Mouse (Mus musculus) thymus, postnatal 36 days (tissue): ENCODE results near the gene Itgad.

Source experiments
- DNase-seq, 2 experiments: peaks; one replicate each; pipeline ENCODE4 v3.0.0; 2022; ENCODE audit warnings: mixed read lengths in 2 of 2

Gene Itgad

DNA sequence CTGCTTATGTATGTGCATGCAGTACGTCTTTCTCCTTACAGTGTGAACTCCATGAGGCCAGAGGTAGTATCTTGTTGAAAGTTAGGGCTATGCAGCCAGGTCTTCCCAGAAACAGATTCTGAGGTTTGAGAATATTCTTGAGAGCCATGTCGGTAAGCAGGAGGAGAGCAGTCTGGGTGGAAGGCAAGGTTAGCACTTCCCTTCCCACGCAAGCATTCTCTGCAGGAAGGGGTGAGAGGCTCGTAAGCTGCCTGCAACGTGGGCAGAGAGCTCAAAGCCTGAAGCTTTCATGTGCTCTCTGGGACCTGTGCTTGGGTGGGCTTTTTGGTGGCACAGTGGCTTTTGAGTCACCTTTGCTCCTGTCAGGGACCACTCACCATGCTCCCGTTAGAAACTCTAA lies 26.4 kb downstream of the Itgad start:
- peak; percentile 45 to 57 for DNase-seq

DNA sequence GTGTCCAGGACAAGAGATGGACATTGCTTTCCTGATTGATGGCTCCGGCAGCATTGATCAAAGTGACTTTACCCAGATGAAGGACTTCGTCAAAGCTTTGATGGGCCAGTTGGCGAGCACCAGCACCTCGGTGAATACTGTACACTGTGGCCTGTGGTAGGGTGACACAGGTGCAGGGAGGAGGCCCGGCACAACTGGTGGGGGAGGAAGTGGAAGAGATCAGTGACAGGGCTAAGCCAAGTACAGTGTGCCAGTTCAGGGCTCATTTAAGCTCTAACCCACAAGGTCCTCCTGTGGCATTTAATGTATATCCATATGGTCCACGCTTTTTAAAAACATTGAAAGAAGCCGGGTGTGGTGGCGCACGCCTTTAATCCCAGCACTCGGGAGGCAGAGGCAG lies 27.5 kb downstream of the Itgad start:
- peak; percentile 63 to 72 for DNase-seq

- DNase-seq: no peak
Observed at GRCm38 (mm10) chr7:128201607-128202006, 47.4 kb downstream of the Itgad start.

GRCm38 (mm10) chr7:128203071-128203470 lies 48.9 kb downstream of the Itgad start:
- DNase-seq: no peak

DNA sequence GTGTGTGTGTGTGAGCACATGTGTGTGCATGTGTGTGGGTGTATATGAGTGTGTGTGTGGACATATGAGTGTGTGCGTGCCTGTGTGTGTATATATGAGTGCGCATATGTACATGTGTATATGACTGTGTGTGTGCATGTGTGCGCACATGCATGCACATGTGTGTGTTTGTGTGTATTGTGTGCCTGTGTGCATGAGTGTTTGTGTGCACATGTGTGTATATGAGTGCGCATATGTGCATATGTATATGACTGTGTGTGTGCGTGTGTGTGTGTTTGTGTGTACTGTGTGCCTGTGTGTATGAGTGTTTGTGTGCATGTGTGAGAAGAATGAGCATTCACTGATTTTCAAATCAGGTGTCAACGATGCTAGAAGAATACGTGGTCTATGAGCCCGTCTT lies 50.0 kb downstream of the Itgad start:
- DNase-seq: no peak

DNA sequence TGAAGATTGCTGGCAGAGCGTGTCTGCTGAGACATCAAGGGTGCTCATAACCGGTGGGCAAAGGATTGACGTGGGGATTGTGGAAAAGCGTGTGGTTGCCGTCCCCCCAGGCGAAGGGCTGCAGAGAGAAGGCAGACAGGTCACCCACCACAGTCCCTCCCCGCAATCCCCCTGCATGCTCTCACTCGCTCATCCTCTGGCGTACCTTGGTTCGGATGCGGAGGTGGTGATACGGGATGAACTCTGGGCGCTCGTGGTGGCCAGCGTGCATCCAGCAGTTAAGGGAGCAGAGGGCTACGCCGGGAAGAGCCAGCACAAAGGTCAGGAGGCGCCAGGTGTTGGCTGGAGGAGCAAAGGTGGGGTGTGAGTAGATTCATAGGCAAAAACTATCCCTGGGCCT lies 51.5 kb downstream of the Itgad start:
- no peak for DNase-seq

- DNase-seq: no peak
Observed at GRCm38 (mm10) chr7:128206152-128206551, 52.0 kb downstream of the Itgad start, which contains the start of gene Cox6a2. Cox6a2 (minus strand) TSS chr7:128206387.

DNA sequence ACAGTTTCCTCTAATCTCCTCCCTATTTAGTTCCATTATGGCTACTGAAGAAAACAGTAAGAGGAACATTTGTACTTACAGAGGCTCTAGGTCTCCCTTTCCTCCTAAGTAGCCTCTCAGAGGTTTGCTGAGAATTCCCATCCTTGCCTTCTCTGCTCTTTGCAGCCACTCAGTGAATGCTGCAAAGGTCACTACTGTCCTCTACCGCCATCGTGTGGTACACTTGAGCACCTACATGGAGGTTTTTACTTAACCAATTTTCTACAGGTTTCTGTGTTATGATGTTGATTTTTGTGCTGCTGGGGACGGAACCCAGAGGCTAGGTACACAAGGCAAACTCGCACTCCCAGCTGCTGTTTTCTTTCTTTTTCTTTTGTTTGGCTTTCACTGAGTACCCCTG lies 54.0 kb downstream of the Itgad start:
- DNase-seq: peak; percentile 34 to 44

DNA sequence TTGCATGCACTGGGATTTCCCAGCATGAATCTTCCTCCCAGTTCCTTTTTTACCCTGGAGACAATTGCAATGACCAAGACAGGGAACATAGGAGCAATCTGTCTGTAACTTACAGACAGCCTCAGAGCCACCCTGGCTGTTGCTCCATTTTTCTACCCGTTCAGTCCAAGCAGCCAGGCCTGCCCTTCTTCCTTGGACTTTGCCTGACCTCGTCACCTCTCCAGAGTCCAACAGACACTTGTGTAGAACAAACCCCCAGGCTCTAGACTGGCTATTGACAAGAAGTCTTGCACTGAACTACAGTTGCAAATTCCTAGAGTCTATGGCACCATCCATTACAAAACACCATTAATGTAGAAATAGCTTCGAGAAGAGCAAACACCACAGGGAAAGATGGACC lies 55.6 kb downstream of the Itgad start:
- no peak for DNase-seq

- no peak for DNase-seq
Observed at GRCm38 (mm10) chr7:128219952-128220351, 65.8 kb downstream of the Itgad start.

GRCm38 (mm10) chr7:128220936-128221335 lies 66.8 kb downstream of the Itgad start:
- DNase-seq: no peak

GRCm38 (mm10) chr7:128231741-128232140 lies 77.6 kb downstream of the Itgad start:
- DNase-seq: no peak

- DNase-seq: no peak
Observed at GRCm38 (mm10) chr7:128234796-128235195, 80.6 kb downstream of the Itgad start.

DNA sequence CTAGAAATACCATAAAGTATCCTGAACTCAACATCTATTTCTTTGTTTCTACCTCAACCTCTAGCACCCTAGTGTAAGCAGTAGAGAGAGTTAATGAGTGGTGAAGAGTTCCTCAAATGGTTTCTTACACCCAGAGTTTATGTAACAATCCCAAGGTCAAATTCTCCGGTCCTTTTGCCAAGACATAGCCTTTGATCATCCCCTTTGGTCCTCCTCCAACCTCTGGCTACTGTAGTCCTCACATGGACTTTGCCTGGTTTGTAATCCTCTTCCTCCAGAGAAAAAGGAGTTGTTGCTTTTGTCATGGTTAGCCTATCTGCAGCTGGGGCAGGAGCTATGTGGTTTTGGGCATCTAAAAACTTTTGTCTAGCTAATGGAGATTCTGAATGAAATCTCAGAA lies 81.3 kb downstream of the Itgad start:
- DNase-seq: no peak

DNA sequence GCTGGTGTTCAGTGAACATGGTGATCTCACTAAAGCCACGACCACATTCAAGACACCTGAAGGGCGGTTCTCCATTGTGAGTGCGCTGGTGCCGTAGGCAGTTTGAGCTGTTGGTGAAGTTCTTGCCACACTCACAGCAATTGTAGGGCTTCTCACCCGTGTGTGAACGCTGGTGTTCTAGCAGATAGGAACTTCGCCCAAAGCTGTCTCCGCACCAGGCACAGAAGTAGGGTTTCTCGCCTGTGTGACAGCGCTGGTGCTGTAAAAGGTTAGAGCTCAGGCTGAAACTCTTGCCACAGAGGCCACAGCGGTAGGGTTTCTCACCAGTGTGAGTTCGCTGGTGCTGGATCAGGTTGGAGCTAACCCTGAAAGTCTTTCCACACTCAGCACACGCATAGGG lies 82.2 kb downstream of the Itgad start:
- no peak for DNase-seq

DNA sequence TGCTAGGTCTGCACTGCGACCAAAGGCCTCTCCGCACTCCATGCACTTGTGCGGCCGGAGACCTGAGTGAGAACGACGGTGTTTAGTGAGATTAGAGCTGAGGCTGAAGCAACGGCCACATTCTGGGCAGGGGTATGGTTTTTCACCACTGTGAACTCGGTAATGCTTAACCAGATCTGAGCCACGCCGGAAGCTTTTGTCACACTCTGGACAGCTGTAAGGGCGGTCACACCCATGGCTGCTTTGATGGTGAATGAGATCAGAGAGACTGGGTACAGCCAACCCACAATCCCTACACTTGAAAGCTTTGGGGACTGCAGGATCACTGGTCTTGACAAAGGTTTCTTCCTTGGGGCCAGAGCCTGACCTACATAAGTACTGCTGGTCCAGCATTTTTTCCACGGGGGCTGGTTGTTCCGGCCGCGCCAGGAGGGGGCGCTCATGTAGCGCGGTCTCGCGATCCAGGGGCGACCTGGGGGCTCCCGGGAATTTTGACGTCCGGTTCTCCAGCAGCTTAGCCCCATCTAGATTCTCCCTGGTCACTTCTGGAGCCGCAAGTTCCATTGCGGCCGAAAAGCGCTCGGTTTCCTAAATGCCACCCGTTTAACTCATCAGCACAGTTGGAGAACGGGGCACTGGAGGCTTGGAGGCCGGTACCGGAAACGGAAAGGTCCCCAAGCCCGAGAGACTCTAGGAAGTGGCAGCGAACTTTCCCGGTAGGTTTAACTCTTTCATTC lies 82.8 kb downstream of the Itgad start, which contains the start of gene Armc5:
Armc5 (plus strand) TSS at position 487 of the 737 bp plus-strand sequence.
- DNase-seq: peak; percentile 82 to 83

DNA sequence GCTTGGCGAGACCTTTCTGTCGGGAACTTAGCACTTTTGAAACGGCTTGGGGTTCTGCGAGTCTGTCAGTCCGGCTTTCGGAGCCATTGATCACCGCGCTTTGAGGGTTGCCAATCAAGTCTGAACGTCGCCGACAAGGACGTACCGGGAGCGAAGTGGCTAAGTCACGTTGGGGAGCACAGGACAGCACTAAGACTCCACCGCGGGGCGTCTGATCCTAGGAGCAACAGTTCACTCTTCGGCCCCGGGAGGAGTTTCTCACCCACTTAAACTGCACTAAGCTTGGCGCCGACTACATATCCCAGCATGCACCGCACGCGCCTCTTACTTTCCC lies 83.4 kb downstream of the Itgad start:
- no peak for DNase-seq

- peak; percentile 100 for DNase-seq
Observed at GRCm38 (mm10) chr7:128237927-128238778, 84.0 kb downstream of the Itgad start, which contains the start of gene 9130023H24Rik. 9130023H24Rik (minus strand) TSS chr7:128238031.

GRCm38 (mm10) chr7:128238991-128239390 lies 84.8 kb downstream of the Itgad start:
- peak in 1 of 2 experiments; percentile 39 for DNase-seq

GRCm38 (mm10) chr7:128240131-128240784 lies 86.1 kb downstream of the Itgad start:
- no peak for DNase-seq

DNA sequence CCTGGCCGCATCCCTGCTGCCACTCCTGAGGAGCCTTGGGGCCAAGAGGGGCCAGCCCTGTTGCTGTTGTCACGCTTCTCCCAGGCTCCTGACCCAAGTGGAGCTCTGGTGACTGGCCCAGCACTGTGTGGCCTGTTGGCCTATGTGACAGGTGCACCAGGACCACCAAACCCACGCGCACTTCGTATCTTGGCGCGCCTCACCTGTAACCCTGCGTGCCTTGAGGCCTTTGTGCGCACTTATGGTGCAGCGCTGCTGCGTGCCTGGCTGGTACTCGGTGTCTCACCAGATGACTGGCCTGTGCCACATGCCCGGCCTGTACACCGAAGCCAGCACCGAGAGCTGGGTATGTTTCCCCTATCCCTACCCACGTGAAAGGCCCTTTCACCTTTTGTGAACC lies 88.2 kb downstream of the Itgad start:
- DNase-seq: no peak

DNA sequence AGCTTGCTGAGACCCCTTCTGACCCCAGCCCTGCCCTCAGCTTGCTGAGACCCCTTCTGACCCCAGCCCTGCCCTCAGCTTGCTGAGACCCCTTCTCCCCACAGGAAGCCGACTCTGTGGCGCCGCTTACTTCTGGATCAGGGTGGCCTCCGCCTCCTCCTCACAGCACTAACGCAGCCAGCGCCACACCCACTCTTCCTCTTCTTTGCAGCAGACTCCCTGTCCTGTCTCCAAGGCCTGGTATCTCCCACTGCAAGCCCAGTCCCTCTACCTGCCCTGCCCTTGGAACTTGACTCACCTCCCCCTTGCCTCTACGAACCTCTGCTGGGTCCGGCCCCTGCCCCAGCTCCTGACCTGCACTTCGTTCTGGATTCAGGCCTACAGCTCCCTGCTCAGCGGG lies 89.7 kb downstream of the Itgad start:
- no peak for DNase-seq

- DNase-seq: no peak
Observed at GRCm38 (mm10) chr7:128244410-128245025, 90.3 kb downstream of the Itgad start.
